Mouse (Mus musculus): Measurements from ENCODE around the gene Stk4. TPM values are rescaled to one million over a fixed set of nuclear protein-coding genes. Genes with fewer than 3 reads are reported as not detected.
A peak's percentile ranks its signal among the peaks of the same experiment; 100 is the strongest.

The Stk4 gene
- polyA plus RNA-seq, 1 experiment from 2014 or later, result 19.0 TPM

- H3K36me3 ChIP-seq, result 0 out of 2 replicates have a peak, but pooled peaks cover 3% of the 10 kb centered on the region
- peaks cover 17% of the 10 kb centered on the region for H3K4me1 ChIP-seq
- no peaks in the 10 kb centered on the region for H3K9me3 ChIP-seq
- H3K4me2 ChIP-seq, result no peak overlapping the region
- H3K27me3 ChIP-seq, result no peaks in the 10 kb centered on the region
- WGBS, result 69% methylated on average over 1 of the region's 1 CpGs
- H3K27ac ChIP-seq, result no peak overlapping the region
- no peak for ATAC-seq (ENCODE audit: insufficient number of reproducible peaks, insufficient read depth, low FRiP score, low TSS enrichment, low read depth)
- no peak overlapping the region for H3K9ac ChIP-seq
- no peak overlapping the region for H3K4me3 ChIP-seq
Measured at GRCm38 (mm10) chr2:164131586-164131985, 61.5 kb downstream of the Stk4 start.

GRCm38 (mm10) chr2:164134563-164134962 lies 64.4 kb downstream of the Stk4 start:
- H3K27ac ChIP-seq, result no peak overlapping the region
- no peak overlapping the region for H3K9ac ChIP-seq
- H3K4me2 ChIP-seq, result no peak overlapping the region
- 61% methylated on average over 6 of the region's 6 CpGs for WGBS
- no peaks in the 10 kb centered on the region for H3K9me3 ChIP-seq
- H3K36me3 ChIP-seq, result 0 out of 2 replicates have a peak, but pooled peaks cover 3% of the 10 kb centered on the region
- H3K4me1 ChIP-seq, result peaks cover 26% of the 10 kb centered on the region
- ATAC-seq (ENCODE audit: insufficient number of reproducible peaks, insufficient read depth, low FRiP score, low TSS enrichment, low read depth), result no peak
- H3K4me3 ChIP-seq, result no peak overlapping the region
- H3K27me3 ChIP-seq, result no peaks in the 10 kb centered on the region

GRCm38 (mm10) chr2:164135367-164135766 lies 65.2 kb downstream of the Stk4 start:
- Histone ChIP-seq H3K4me1 (peaks cover 26% of the 10 kb centered on the region), H3K36me3 (0 out of 2 replicates have a peak, but pooled peaks cover 3% of the 10 kb centered on the region), H3K9me3 (no peaks in the 10 kb centered on the region), H3K9ac (no peak overlapping the region), H3K27me3 (no peaks in the 10 kb centered on the region), H3K4me3 (no peak overlapping the region), H3K27ac (no peak overlapping the region), H3K4me2 (no peak overlapping the region)
- ATAC-seq (ENCODE audit: insufficient number of reproducible peaks, insufficient read depth, low FRiP score, low TSS enrichment, low read depth), result no peak
- whole genome bisulfite sequencing, result 90% methylated on average over 1 of the region's 1 CpGs

- H3K9ac ChIP-seq, result no peak overlapping the region
- WGBS, result 47% methylated on average over 2 of the region's 2 CpGs
- H3K27me3 ChIP-seq, result no peaks in the 10 kb centered on the region
- H3K4me2 ChIP-seq, result no peak overlapping the region
- H3K4me1 ChIP-seq, result peaks cover 28% of the 10 kb centered on the region
- no peak overlapping the region for H3K4me3 ChIP-seq
- H3K36me3 ChIP-seq, result no peaks in the 10 kb centered on the region
- 0 out of 2 replicates have a peak, but pooled peaks have one; percentile 56 for ATAC-seq (ENCODE audit: insufficient number of reproducible peaks, insufficient read depth, low FRiP score, low TSS enrichment, low read depth)
- no peak overlapping the region for H3K27ac ChIP-seq
- H3K9me3 ChIP-seq, result no peaks in the 10 kb centered on the region
Measured at GRCm38 (mm10) chr2:164136393-164136792, 66.3 kb downstream of the Stk4 start.

GRCm38 (mm10) chr2:164137754-164138153 lies 67.6 kb downstream of the Stk4 start:
- no peak overlapping the region for H3K4me2 ChIP-seq
- no peaks in the 10 kb centered on the region for H3K27me3 ChIP-seq
- no peak overlapping the region for H3K4me3 ChIP-seq
- H3K9ac ChIP-seq, result no peak overlapping the region; the same call in 1 of the 2 replicates
- WGBS, result 58% methylated on average over 6 of the region's 6 CpGs
- no peaks in the 10 kb centered on the region for H3K36me3 ChIP-seq
- no peaks in the 10 kb centered on the region for H3K9me3 ChIP-seq
- H3K27ac ChIP-seq, result peak overlapping the region; percentile 56; the same call in 1 of the 2 replicates
- H3K4me1 ChIP-seq, result peaks cover 42% of the 10 kb centered on the region
- ATAC-seq (ENCODE audit: insufficient number of reproducible peaks, insufficient read depth, low FRiP score, low TSS enrichment, low read depth), result no peak

GRCm38 (mm10) chr2:164142021-164142420 lies 71.9 kb downstream of the Stk4 start:
- Histone ChIP-seq H3K9me3 (no peaks in the 10 kb centered on the region), H3K27ac (peak overlapping the region; percentile 89), H3K4me3 (no peak overlapping the region), H3K4me2 (no peak overlapping the region), H3K9ac (0 out of 2 replicates have a peak overlapping the region, but pooled peaks have one; percentile 21), H3K4me1 (peaks cover 36% of the 10 kb centered on the region), H3K27me3 (no peaks in the 10 kb centered on the region), H3K36me3 (peaks cover 6% of the 10 kb centered on the region; the same call in 1 of the 2 replicates)
- whole genome bisulfite sequencing, result 26% methylated on average over 10 of the region's 10 CpGs
- ATAC-seq (ENCODE audit: insufficient number of reproducible peaks, insufficient read depth, low FRiP score, low TSS enrichment, low read depth), result no peak

- no peak for ATAC-seq (ENCODE audit: insufficient number of reproducible peaks, insufficient read depth, low FRiP score, low TSS enrichment, low read depth)
- Histone ChIP-seq H3K27ac (no peak overlapping the region), H3K9ac (no peak overlapping the region), H3K4me1 (peaks cover 24% of the 10 kb centered on the region), H3K27me3 (no peaks in the 10 kb centered on the region), H3K4me2 (no peak overlapping the region), H3K4me3 (no peak overlapping the region), H3K36me3 (peaks cover 6% of the 10 kb centered on the region; the same call in 1 of the 2 replicates), H3K9me3 (no peaks in the 10 kb centered on the region)
- 74% methylated on average over 6 of the region's 6 CpGs for WGBS
Measured at GRCm38 (mm10) chr2:164144025-164144424, 73.9 kb downstream of the Stk4 start.

GRCm38 (mm10) chr2:164144541-164144940 lies 74.4 kb downstream of the Stk4 start:
- H3K4me2 ChIP-seq, result no peak overlapping the region
- ATAC-seq (ENCODE audit: insufficient number of reproducible peaks, insufficient read depth, low FRiP score, low TSS enrichment, low read depth), result no peak
- H3K36me3 ChIP-seq, result peaks cover 6% of the 10 kb centered on the region; the same call in 1 of the 2 replicates
- H3K9me3 ChIP-seq, result no peaks in the 10 kb centered on the region
- no peak overlapping the region for H3K4me3 ChIP-seq
- WGBS, result 80% methylated on average over 10 of the region's 10 CpGs
- H3K4me1 ChIP-seq, result peaks cover 29% of the 10 kb centered on the region
- no peak overlapping the region for H3K9ac ChIP-seq
- H3K27me3 ChIP-seq, result no peaks in the 10 kb centered on the region
- no peak overlapping the region for H3K27ac ChIP-seq

GRCm38 (mm10) chr2:164146556-164146955 lies 76.4 kb downstream of the Stk4 start:
- Histone ChIP-seq H3K4me3 (no peak overlapping the region), H3K9me3 (no peaks in the 10 kb centered on the region), H3K4me2 (no peak overlapping the region), H3K36me3 (peaks cover 7% of the 10 kb centered on the region; the same call in 1 of the 2 replicates), H3K9ac (no peak overlapping the region), H3K4me1 (peaks cover 44% of the 10 kb centered on the region), H3K27me3 (no peaks in the 10 kb centered on the region), H3K27ac (no peak overlapping the region)
- no peak for ATAC-seq (ENCODE audit: insufficient number of reproducible peaks, insufficient read depth, low FRiP score, low TSS enrichment, low read depth)
- 96% methylated on average over 12 of the region's 12 CpGs for WGBS

- peaks cover 26% of the 10 kb centered on the region for H3K4me1 ChIP-seq
- H3K9ac ChIP-seq, result no peak overlapping the region
- no peak overlapping the region for H3K4me3 ChIP-seq
- 27% methylated on average over 14 of the region's 14 CpGs for WGBS
- H3K27ac ChIP-seq, result peak overlapping the region; percentile 84
- no peaks in the 10 kb centered on the region for H3K27me3 ChIP-seq
- no peaks in the 10 kb centered on the region for H3K9me3 ChIP-seq
- peak; percentile 43 for ATAC-seq (ENCODE audit: insufficient number of reproducible peaks, insufficient read depth, low FRiP score, low TSS enrichment, low read depth)
- H3K4me2 ChIP-seq, result no peak overlapping the region
- peaks cover 36% of the 10 kb centered on the region for H3K36me3 ChIP-seq
Measured at GRCm38 (mm10) chr2:164150086-164150760, 80.1 kb downstream of the Stk4 start.

- ATAC-seq (ENCODE audit: insufficient number of reproducible peaks, insufficient read depth, low FRiP score, low TSS enrichment, low read depth), result no peak
- Histone ChIP-seq H3K9ac (no peak overlapping the region), H3K4me3 (no peak overlapping the region), H3K4me1 (peaks cover 26% of the 10 kb centered on the region), H3K27ac (no peak overlapping the region), H3K4me2 (no peak overlapping the region), H3K36me3 (peaks cover 30% of the 10 kb centered on the region), H3K27me3 (no peaks in the 10 kb centered on the region), H3K9me3 (no peaks in the 10 kb centered on the region)
- WGBS, result 87% methylated on average over 11 of the region's 11 CpGs
Measured at GRCm38 (mm10) chr2:164152341-164152740, 82.2 kb downstream of the Stk4 start.

GRCm38 (mm10) chr2:164154007-164154406 lies 83.9 kb downstream of the Stk4 start:
- H3K4me2 ChIP-seq, result no peak overlapping the region
- H3K27me3 ChIP-seq, result no peaks in the 10 kb centered on the region
- peaks cover 27% of the 10 kb centered on the region for H3K4me1 ChIP-seq
- no peak overlapping the region for H3K9ac ChIP-seq
- ATAC-seq (ENCODE audit: insufficient number of reproducible peaks, insufficient read depth, low FRiP score, low TSS enrichment, low read depth), result no peak
- H3K36me3 ChIP-seq, result peaks cover 30% of the 10 kb centered on the region
- H3K4me3 ChIP-seq, result no peak overlapping the region
- H3K9me3 ChIP-seq, result no peaks in the 10 kb centered on the region
- H3K27ac ChIP-seq, result no peak overlapping the region
- WGBS, result 93% methylated on average over 10 of the region's 10 CpGs
